Mouse (Mus musculus): ENCODE results near the gene Ntng1.

GRCm38 (mm10) chr3:110131043-110131891, 12.5 kb downstream of the Ntng1 start:
- TF ChIP-seq CTCF (IDR thresholded peaks at IDR 0.05; ENCODE audit: low read depth, low read length) (no peak), POLR2A (IDR thresholded peaks at IDR 0.05; ENCODE audit: insufficient read depth, low read length) (no peak)
